Mouse (Mus musculus) midbrain, embryonic 12.5 days (tissue): Measurements from ENCODE around the gene Ttll8. TPM values are rescaled to one million over a fixed set of nuclear protein-coding genes. Genes with fewer than 3 reads are reported as not detected.

ENCODE experiments used
- ATAC-seq: fragments of 200-750 bp; cut with Nextera tagmentation; 2 replicates; pipeline ENCODE4 v1.8.0; 2017; ENCODE audit warnings: low read depth, moderate TSS enrichment, moderate library complexity; ENCODE audit not compliant: low FRiP score
- H3K27ac ChIP-seq: fragments of 300-500 bp; sonication (generic); replicated peaks from 2 replicates; pipeline ENCODE4 v1.5.1; 2016; ENCODE audit warnings: mild to moderate bottlenecking
- H3K27me3 ChIP-seq: fragments of 300-500 bp; sonication (generic); 2 replicates; pipeline ENCODE4 v1.6.1; 2016; ENCODE audit warnings: mild to moderate bottlenecking
- H3K36me3 ChIP-seq: fragments of 300-500 bp; sonication (generic); 2 replicates; pipeline ENCODE4 v1.6.1; 2016
- H3K4me1 ChIP-seq: fragments of 300-500 bp; sonication (generic); 2 replicates; pipeline ENCODE4 v1.6.1; 2016
- H3K4me2 ChIP-seq: fragments of 300-500 bp; sonication (generic); replicated peaks from 2 replicates; pipeline ENCODE4 v1.6.1; 2016; ENCODE audit warnings: mild to moderate bottlenecking, moderate library complexity
- H3K4me3 ChIP-seq: fragments of 300-500 bp; sonication (generic); 2 replicates; pipeline ENCODE4 v1.5.1; 2016; ENCODE audit warnings: mild to moderate bottlenecking
- H3K9ac ChIP-seq: fragments of 300-500 bp; sonication (generic); replicated peaks from 2 replicates; pipeline ENCODE4 v1.6.1; 2016; ENCODE audit warnings: mild to moderate bottlenecking, moderate library complexity
- H3K9me3 ChIP-seq: fragments of 300-500 bp; sonication (generic); 2 replicates; pipeline ENCODE4 v1.6.1; 2016; ENCODE audit warnings: mild to moderate bottlenecking
- WGBS: fragments of 180-500 bp; shearing (Covaris S2); methylation state at CpG from one replicate; pipeline ENCODE4 v1.1.7; 2016; 5-methylcytosine and 5-hydroxymethylcytosine counted together
- polyA plus RNA-seq: library from polyadenylated mRNA; unstranded; fragments of >200 nt; fragmentation: Nextera tagmentation; extraction: Ambion mirVana; gene quantifications from 2 replicates; pipeline ENCODE4 v1.2.1, GENCODE M21; 2016

Gene Ttll8
- polyA plus RNA-seq, 1 experiment from 2014 or later: not detected

DNA sequence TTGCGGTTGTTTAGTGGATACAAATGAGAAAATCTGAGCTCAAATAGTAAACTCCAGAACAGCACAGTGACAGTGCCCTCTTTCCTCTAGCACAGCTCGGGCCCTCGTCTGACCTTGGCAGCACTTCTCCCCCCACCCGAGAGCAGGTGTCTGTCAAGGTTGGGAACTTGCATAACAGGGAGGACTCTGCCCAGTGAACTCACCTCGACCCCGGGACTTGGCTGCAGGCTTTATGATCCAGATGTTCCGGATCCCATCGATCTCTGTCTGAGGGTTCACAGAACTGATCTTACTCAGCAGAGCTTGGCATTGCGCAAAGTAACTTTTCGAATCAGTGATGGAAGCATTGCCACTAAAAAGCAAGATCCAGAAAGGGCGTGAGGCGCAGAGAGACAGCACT, 34.9 kb downstream of the Ttll8 start:
- 91% methylated on average over 12 of the region's 12 CpGs for WGBS

DNA sequence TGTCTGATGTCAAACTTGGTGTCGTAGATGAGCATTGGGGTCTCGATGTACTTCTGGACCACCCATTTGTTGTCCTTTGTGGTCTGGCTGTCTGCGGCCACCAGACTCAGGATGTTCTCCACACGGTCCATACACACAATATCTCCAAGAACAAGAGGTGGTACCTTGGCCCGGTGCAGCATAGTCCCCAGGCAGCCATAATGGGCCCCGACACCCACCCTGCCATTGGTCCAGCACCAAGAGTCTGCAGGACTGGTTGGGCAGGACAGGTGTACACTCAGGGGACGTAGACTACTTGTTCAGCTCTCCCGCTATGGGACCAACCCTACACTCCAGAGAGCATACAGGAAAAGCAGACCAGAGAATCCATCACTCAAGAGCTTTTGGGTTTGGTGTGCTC, 37.1 kb downstream of the Ttll8 start:
- H3K4me3 ChIP-seq: no peak overlapping the region
- no peak overlapping the region for H3K27ac ChIP-seq
- no peak overlapping the region for H3K4me2 ChIP-seq
- H3K9ac ChIP-seq: no peak overlapping the region
- H3K27me3 ChIP-seq: no peaks in the 10 kb centered on the region
- 95% methylated on average over 8 of the region's 8 CpGs for WGBS
- no peaks in the 10 kb centered on the region for H3K36me3 ChIP-seq
- 0 out of 2 replicates have a peak, but pooled peaks cover 2% of the 10 kb centered on the region for H3K4me1 ChIP-seq
- no peak for ATAC-seq
- H3K9me3 ChIP-seq: no peaks in the 10 kb centered on the region

More for the DNA sequence above, 34.9 kb downstream of the Ttll8 start:
- no peaks in the 10 kb centered on the region for H3K9me3 ChIP-seq
- H3K9ac ChIP-seq: no peak overlapping the region
- no peak for ATAC-seq
- H3K27me3 ChIP-seq: 0 out of 2 replicates have a peak, but pooled peaks cover 5% of the 10 kb centered on the region
- no peak overlapping the region for H3K4me2 ChIP-seq
- H3K4me3 ChIP-seq: no peak overlapping the region
- no peaks in the 10 kb centered on the region for H3K36me3 ChIP-seq
- 0 out of 2 replicates have a peak, but pooled peaks cover 2% of the 10 kb centered on the region for H3K4me1 ChIP-seq
- H3K27ac ChIP-seq: no peak overlapping the region

DNA sequence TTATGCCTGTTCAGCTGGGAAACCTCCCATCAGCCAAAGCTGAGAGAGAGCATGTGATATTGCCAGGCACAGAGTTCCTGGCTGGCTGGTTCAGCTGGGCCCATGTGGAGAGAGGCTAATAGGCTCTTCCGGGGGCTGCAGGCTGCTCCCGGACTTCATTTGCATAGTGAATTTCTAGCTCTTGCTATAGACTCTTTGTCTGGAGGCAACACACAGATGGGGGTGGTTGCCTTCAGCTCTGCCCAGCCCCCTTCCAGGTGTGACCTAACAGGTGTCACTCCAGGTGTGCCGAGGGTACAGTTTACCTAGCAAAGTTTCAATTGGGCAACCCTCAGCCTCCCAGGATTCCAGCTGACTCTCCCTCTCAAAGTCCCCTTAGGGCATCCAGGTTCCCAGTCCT, 37.9 kb downstream of the Ttll8 start:
- WGBS: 55% methylated on average over 3 of the region's 3 CpGs
- Histone ChIP-seq H3K9me3 (no peaks in the 10 kb centered on the region), H3K4me2 (no peak overlapping the region), H3K27me3 (no peaks in the 10 kb centered on the region), H3K4me1 (0 out of 2 replicates have a peak, but pooled peaks cover 2% of the 10 kb centered on the region), H3K27ac (no peak overlapping the region), H3K36me3 (no peaks in the 10 kb centered on the region), H3K9ac (no peak overlapping the region), H3K4me3 (no peak overlapping the region)
- no peak for ATAC-seq

DNA sequence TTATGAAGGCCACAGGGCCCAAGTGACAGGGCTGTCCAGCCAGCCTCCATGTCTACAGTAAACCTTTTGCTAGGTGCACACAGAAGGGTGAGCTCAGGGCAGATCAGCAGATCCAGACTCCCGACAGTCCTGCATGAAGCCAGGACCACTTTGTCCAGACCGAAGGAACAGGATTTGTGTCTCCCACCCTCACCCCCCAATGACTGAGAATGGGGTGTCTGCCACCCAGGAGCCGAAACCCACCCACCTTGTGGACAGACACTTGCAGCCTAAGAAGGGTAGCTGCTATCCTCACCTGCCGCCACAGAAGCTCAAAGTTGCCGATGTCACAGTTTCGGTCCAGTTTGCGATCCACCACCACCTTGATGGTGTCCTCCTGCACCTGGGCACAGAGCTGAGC, 39.2 kb downstream of the Ttll8 start:
- H3K36me3 ChIP-seq: no peaks in the 10 kb centered on the region
- H3K9me3 ChIP-seq: no peaks in the 10 kb centered on the region
- H3K4me3 ChIP-seq: no peak overlapping the region
- H3K27ac ChIP-seq: no peak overlapping the region
- 91% methylated on average over 7 of the region's 7 CpGs for WGBS
- H3K9ac ChIP-seq: no peak overlapping the region
- no peak for ATAC-seq
- H3K4me1 ChIP-seq: no peaks in the 10 kb centered on the region
- H3K27me3 ChIP-seq: no peaks in the 10 kb centered on the region
- no peak overlapping the region for H3K4me2 ChIP-seq

DNA sequence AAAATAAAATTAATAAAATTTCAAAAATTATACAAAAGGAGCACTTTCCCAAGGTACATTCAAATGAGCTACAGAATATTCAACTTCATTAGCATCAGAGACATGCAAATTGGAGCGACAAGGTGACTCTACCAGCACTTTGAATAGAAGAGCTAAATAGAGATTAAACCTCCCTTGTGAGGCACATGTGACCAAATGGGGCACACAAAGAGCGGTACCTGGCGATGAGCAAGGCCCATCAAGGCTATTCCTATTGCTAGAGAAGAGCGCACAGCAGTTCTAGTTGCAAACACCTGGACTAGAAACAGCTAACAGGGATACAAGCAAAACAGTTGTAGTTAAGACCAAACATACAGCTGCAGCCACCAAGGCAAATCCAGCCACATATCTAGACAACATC, 47.9 kb downstream of the Ttll8 start:
- Histone ChIP-seq H3K36me3 (no peaks in the 10 kb centered on the region), H3K27ac (no peak overlapping the region), H3K4me2 (no peak overlapping the region), H3K27me3 (no peaks in the 10 kb centered on the region; the same call in 1 of the 2 replicates), H3K9ac (no peak overlapping the region), H3K9me3 (no peaks in the 10 kb centered on the region), H3K4me1 (no peaks in the 10 kb centered on the region), H3K4me3 (no peak overlapping the region)
- no peak for ATAC-seq
- WGBS: 71% methylated on average over 4 of the region's 4 CpGs

DNA sequence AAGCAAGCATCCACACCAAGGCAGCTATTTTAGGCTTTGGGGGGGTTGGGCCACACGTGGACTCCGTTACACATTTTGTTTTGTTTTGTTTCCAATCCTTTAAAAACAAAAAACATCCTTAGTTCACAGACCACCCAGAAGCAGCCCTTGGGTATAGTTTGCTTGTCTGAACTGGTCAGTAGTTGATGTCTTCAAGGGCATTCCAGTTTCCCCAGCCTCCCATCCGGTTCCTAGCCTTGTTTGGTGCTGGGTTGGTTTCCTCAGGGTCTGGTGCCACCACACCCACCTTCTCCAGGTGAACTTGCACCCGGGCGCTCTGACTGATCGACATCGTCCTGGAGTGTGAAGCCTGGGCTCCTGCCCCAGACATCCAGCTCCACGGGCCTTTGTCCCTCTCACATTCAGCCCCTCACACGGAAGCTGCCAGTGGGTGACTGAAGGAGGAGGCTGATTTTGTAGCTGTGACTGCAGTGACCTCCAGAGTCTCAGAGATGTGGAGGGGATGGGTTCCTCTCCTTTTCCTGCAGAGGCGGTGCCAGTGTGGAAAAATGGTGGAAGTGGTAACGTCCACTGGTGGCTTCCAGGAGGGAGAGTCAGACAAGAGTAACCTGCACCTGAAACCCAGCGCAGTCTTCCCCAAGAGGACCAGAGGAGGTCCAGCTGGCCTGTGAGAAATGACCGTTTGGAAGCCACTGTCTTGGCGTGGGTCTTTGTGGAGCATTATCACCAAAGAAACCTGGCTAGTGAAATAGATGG, 50.0 kb downstream of the Ttll8 start:
- Histone ChIP-seq H3K4me2 (no peak overlapping the region), H3K4me1 (no peaks in the 10 kb centered on the region), H3K36me3 (no peaks in the 10 kb centered on the region), H3K4me3 (no peak overlapping the region), H3K27me3 (no peaks in the 10 kb centered on the region; the same call in 1 of the 2 replicates), H3K9ac (no peak overlapping the region), H3K9me3 (no peaks in the 10 kb centered on the region), H3K27ac (no peak overlapping the region)
- WGBS: 84% methylated on average over 14 of the region's 14 CpGs
- no peak for ATAC-seq

DNA sequence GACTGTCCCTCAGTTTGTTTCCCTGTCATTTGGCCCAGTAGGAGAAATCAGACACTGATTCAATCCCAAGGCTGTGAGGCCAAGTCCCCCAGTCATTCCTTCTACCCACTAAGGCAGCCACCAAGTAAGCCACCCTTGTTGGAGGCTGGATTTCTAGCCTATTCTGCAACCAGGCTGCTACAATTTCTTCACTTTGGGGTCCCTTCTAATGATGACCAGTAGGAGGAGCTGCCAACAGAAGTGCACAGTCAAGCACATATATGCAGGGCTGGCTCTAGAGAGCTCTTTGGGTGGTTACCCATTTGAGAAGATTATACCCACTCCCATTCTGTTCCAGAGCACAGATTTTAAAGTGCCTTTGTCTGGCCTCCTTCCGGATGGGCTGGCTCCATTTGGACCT, 51.1 kb downstream of the Ttll8 start:
- Histone ChIP-seq H3K4me1 (no peaks in the 10 kb centered on the region), H3K9ac (no peak overlapping the region), H3K27ac (no peak overlapping the region), H3K36me3 (no peaks in the 10 kb centered on the region), H3K4me2 (no peak overlapping the region), H3K27me3 (no peaks in the 10 kb centered on the region; the same call in 1 of the 2 replicates), H3K9me3 (no peaks in the 10 kb centered on the region), H3K4me3 (no peak overlapping the region)
- 62% methylated on average over 1 of the region's 1 CpGs for WGBS
- no peak for ATAC-seq

DNA sequence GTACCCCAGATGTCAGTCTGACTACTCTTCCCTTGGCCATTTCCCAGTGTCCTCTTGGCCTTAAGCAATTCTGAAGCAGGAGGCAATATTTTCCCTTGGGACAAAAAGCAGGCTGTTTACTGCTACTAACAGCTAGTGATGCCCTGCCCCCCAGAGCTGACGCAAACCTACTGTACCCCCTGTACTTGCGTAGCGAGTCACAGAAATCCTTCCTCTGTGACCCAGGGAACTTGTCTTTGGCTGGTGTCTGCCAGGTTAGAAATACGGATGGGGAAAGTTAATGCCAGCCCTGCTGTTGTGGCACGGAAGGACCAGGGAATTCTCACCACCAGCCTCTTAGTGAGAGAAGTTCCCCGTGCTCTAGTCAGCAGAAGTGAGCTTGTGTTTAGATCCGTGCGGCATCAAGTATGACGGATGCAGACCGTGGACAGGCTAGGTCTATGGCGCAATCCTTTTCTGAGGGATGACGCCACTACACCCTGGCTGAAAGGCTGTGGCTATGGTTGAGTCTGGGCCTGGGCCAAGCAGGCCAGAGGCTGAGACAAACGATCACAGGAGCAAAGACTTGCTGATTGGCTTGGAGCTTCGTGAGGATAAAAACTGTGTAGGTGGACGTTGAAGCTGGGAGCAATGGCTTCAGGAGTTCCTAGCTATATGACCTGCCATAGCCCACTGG, 51.9 kb downstream of the Ttll8 start:
- no peak for ATAC-seq

DNA sequence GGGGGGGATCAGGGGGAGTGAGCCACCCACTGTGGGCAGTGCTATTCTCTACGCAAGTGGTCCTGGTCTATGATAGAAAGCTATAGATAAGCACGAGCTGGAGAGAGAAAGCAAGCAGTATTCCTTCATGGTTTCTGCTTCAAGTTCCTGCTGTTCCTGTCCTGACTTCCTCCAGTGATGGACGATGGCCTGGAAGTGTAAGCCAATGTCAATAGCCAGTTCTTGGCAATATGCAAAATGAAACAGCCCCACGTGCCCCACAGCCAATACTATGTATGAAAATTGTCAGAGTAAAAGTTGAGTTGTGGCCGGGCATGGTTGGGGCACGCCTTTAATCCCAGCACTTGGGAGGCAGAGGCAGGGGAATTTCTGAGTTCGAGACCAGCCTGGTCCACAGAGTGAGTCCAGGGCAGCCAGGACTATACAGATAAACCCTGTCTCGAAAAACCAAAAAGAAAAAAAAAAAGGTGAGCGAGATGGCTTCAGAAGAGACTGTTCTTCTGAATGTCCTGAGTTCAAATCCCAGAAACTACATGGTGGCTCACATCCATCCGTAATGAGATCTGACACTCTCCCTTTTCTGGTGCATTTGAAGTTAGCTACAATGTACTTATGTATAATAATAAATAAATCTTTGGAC, 57.8 kb downstream of the Ttll8 start:
- WGBS: 90% methylated on average over 10 of the region's 10 CpGs
- Histone ChIP-seq H3K4me3 (no peak overlapping the region), H3K27ac (no peak overlapping the region), H3K9me3 (no peaks in the 10 kb centered on the region), H3K4me1 (no peaks in the 10 kb centered on the region), H3K9ac (no peak overlapping the region), H3K36me3 (no peaks in the 10 kb centered on the region), H3K4me2 (no peak overlapping the region), H3K27me3 (peaks cover 16% of the 10 kb centered on the region)
- no peak for ATAC-seq

More for the DNA sequence above, 51.9 kb downstream of the Ttll8 start:
- 92% methylated on average over 15 of the region's 15 CpGs for WGBS
- Histone ChIP-seq H3K4me3 (no peak overlapping the region), H3K9ac (no peak overlapping the region), H3K4me2 (no peak overlapping the region), H3K36me3 (no peaks in the 10 kb centered on the region), H3K27me3 (no peaks in the 10 kb centered on the region; the same call in 1 of the 2 replicates), H3K27ac (no peak overlapping the region), H3K4me1 (no peaks in the 10 kb centered on the region), H3K9me3 (no peaks in the 10 kb centered on the region)

DNA sequence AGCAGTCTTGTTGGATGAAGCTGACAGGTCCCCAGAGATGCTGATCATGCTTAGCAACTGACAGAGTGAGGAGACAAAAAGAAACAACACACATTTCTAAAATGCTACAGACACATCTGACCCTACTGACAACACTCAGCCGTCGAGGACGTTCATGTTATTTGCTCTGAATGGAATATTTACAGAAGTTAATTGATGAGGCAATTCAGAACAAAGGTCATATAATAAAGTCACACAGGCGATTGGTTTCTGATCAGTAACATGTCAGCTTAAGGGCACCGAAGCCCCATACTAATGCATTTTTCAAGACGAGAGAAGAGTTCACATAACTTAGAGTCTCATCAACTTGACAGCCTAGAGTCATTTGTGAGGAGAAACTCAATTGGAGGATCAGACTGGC, 58.3 kb downstream of the Ttll8 start:
- Histone ChIP-seq H3K9ac (no peak overlapping the region), H3K9me3 (no peaks in the 10 kb centered on the region), H3K36me3 (no peaks in the 10 kb centered on the region), H3K27ac (no peak overlapping the region), H3K4me2 (no peak overlapping the region), H3K4me3 (no peak overlapping the region), H3K27me3 (peaks cover 22% of the 10 kb centered on the region), H3K4me1 (peaks cover 4% of the 10 kb centered on the region)
- no peak for ATAC-seq
- 85% methylated on average over 6 of the region's 6 CpGs for WGBS

DNA sequence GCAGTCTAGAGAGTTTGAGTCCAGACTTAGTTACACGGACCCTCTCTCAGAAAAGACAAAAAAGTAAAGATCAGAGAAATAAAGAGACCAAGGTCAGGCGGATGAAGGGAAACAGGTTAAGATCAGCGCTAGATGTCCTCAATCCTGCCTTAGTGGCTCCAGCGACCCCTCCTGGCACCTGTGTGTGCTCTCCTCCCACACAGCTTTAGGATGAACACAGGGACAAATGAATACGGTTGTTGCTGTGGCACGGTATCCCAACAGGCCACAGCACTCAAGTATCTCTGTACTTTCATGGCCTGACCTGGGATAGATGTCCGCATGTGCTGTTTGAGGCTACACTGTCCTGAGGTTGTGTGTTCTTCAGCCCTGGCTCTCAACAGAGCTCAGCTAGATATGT, 59.1 kb downstream of the Ttll8 start:
- no peak for ATAC-seq
- H3K4me3 ChIP-seq: no peak overlapping the region
- H3K9ac ChIP-seq: no peak overlapping the region
- H3K4me2 ChIP-seq: no peak overlapping the region
- peaks cover 11% of the 10 kb centered on the region for H3K4me1 ChIP-seq
- no peak overlapping the region for H3K27ac ChIP-seq
- no peaks in the 10 kb centered on the region for H3K9me3 ChIP-seq
- no peaks in the 10 kb centered on the region for H3K36me3 ChIP-seq
- peaks cover 30% of the 10 kb centered on the region for H3K27me3 ChIP-seq
- 62% methylated on average over 7 of the region's 7 CpGs for WGBS

DNA sequence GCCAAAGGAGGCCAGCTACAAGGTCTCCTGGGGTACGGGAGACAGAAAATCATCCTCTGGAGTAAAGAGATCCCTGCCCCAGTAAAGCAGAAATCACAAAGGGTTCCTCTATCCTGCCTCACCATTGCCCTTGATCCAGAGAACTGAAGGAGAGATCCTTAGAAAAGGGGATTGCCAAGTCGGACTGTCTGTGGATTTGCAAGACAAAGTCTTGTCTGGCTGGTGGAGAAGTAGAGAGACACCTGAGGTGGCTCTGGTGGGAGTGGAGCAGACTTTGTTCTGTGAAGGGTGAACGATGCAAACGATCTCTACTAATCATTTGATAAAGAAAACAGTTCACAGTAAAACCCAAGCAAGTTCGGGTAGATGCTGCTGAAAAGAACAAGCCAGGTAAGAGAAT, 61.3 kb downstream of the Ttll8 start:
- Histone ChIP-seq H3K4me2 (no peak overlapping the region), H3K9ac (no peak overlapping the region), H3K4me3 (no peak overlapping the region), H3K36me3 (no peaks in the 10 kb centered on the region), H3K27ac (no peak overlapping the region), H3K4me1 (peaks cover 14% of the 10 kb centered on the region), H3K9me3 (no peaks in the 10 kb centered on the region), H3K27me3 (peaks cover 46% of the 10 kb centered on the region)
- 84% methylated on average over 5 of the region's 5 CpGs for WGBS
- ATAC-seq: no peak
